Mouse (Mus musculus): ENCODE results near the gene Fam208b. TPM values are rescaled to one million over a fixed set of nuclear protein-coding genes. Genes with fewer than 3 reads are reported as not detected.
"Not testable (repeated sequence)": the region's sequence is repeated elsewhere in the genome, so short reads cannot be mapped to it uniquely, and the experiment has no call there.

Gene Fam208b
- polyA plus RNA-seq, 1 experiment from 2014 or later = 11.2 TPM

DNA sequence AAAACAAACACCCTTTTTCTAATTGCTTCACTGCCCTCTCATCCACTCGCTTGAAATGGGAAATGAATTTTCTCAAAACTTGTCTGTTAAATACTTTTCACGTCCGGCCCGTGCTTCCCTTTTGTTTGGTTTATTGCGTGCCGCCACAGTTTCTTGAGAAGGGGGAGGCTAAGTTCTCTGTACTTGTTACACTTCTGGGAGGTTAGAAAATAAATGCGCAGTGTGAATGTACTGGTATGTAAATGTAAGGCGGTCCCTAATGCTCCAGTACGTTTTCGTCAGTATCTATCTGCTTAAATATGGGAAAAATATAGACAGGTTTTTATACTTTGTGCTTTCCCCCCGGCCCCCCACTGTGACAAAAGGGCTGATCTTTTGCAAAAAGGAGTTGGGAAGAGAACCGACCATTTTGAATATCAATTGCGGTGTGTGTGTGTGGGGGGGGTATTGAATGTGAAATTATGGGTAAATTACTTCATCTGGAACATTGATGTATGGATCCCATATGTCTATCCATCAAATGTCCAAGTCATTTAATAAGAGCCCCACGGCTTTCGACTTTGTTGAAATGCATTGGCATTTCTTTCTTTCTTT lies 71.8 kb downstream of the Fam208b start:
- WGBS = 3% methylated on average over 15 of the region's 15 CpGs
- H3K4me2 ChIP-seq (ENCODE audit: low read length) = peak overlapping the region; percentile 91
- no peak for ATAC-seq (ENCODE audit: insufficient number of reproducible peaks, insufficient read depth, low FRiP score, low read depth)
- peaks cover 2 to 28% of the 10 kb centered on the region in 2 experiments for H3K4me1 ChIP-seq (ENCODE audit: control insufficient read depth in 2 of 2, insufficient read depth in 2 of 2, low read length in 2 of 2)
- peak overlapping the region; percentile 97 to 100 for H3K27ac ChIP-seq (replicated peaks in 1 of 2; ENCODE audit: control insufficient read depth in 1 of 2, insufficient read depth in 1 of 2, low read depth in 2 of 2, low read length in 2 of 2)
- peak overlapping the region; percentile 80 to 97 for H3K4me3 ChIP-seq (ENCODE audit: control insufficient read depth in 1 of 2, insufficient read depth in 1 of 2, low read depth in 1 of 2, low read length in 2 of 2)
- H3K9ac ChIP-seq (ENCODE audit: low read length) = peak overlapping the region; percentile 99
- H3K9me3 ChIP-seq (ENCODE audit: control insufficient read depth, low read length) = no peaks in the 10 kb centered on the region
- H3K27me3 ChIP-seq (ENCODE audit: control insufficient read depth, insufficient read depth, low read length) = no peaks in the 10 kb centered on the region
- H3K36me3 ChIP-seq (ENCODE audit: control insufficient read depth, insufficient read depth, low read length) = peaks cover 8% of the 10 kb centered on the region; the same call in 1 of the 2 replicates

DNA sequence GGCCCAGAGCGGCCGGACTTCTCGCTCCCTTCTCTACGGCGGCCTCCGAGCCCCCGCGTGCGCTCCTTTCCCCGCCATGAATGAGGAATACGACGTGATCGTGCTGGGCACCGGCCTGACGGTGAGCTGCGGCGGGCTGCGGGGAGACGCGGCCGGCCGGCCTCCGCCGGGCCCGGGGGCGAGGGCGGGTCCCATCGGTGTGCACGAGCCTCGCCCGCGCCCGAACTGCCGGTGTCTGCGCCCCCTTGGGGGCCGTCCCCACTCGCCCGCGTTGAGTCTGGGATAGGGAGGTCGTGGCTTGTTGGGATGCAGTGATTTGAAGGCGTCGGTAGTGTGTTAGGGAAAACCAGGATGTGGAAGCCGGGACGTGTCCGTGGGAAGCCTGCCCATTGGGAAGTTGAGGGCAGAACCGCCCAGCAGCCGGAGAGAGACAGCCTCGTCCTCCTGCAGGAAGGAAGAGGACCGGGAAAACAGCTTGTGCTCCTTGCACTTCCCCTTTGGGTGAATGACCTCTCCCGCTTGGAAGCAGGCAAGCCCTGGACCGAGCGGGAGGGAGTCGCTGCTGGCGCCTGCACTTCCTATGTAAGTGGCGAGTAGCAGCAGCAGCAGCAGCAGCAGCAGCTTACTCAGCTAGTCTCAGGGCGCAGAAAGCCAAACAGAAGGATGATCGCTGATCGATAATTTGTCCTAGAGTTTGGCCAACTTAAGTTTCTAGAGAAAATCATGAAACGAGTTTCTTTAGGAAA lies 72.5 kb downstream of the Fam208b start:
- peak overlapping the region; percentile 91 for H3K4me2 ChIP-seq (ENCODE audit: low read length)
- peak overlapping the region; percentile 97 to 100 for H3K27ac ChIP-seq (replicated peaks in 1 of 2; ENCODE audit: control insufficient read depth in 1 of 2, insufficient read depth in 1 of 2, low read depth in 2 of 2, low read length in 2 of 2)
- peaks cover 2 to 28% of the 10 kb centered on the region in 2 experiments for H3K4me1 ChIP-seq (ENCODE audit: control insufficient read depth in 2 of 2, insufficient read depth in 2 of 2, low read length in 2 of 2)
- H3K9me3 ChIP-seq (ENCODE audit: control insufficient read depth, low read length) = no peaks in the 10 kb centered on the region
- no peaks in the 10 kb centered on the region for H3K27me3 ChIP-seq (ENCODE audit: control insufficient read depth, insufficient read depth, low read length)
- peak overlapping the region; percentile 99 for H3K9ac ChIP-seq (ENCODE audit: low read length)
- peak; percentile 50 for ATAC-seq (ENCODE audit: insufficient number of reproducible peaks, insufficient read depth, low FRiP score, low read depth)
- WGBS = under 1% methylated on average over 59 of the region's 59 CpGs
- peaks cover 8% of the 10 kb centered on the region; the same call in 1 of the 2 replicates for H3K36me3 ChIP-seq (ENCODE audit: control insufficient read depth, insufficient read depth, low read length)
- H3K4me3 ChIP-seq (ENCODE audit: control insufficient read depth in 1 of 2, insufficient read depth in 1 of 2, low read depth in 1 of 2, low read length in 2 of 2) = peak overlapping the region; percentile 80 to 97

DNA sequence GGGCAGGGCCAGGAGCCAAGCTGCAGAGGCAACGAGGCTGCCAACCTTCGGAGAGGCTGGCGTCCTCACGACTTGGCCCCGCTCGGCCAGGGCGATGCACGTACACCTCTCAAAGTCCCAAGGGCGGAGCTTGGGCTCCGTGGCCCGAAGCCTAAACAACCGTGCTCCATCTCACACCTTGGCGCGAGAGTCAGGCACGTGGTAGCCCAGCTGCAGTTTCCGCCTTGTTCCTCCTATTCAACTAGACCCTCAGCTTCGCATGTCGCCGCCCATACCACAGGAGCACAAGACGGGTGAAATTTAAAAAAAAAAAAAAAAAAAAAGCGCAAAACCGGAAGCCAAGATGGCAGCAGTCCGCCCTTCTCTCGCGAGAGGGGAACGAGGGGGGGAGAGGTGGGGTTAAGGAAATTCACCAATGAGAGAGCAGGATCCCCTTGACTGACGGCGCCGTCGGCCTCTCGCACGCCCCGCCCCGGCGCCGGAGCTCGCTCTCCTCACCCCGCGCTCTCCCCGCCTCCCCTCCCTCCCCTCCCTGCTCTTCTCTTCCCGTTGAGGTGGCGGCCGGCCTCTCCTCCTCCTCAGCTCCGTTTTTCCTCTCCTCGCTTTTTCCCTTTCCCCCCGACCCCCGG lies 73.2 kb downstream of the Fam208b start, which contains the start of gene Gdi2:
Gene Gdi2 (plus strand): TSS at position 470 of the 629 bp plus-strand sequence.
- Histone ChIP-seq H3K9me3 (ENCODE audit: control insufficient read depth, low read length) (no peaks in the 10 kb centered on the region), H3K27me3 (ENCODE audit: control insufficient read depth, insufficient read depth, low read length) (no peaks in the 10 kb centered on the region), H3K4me3 (ENCODE audit: control insufficient read depth in 1 of 2, insufficient read depth in 1 of 2, low read depth in 1 of 2, low read length in 2 of 2) (peak within 1 kb of the TSS; percentile 80 to 97), H3K9ac (ENCODE audit: low read length) (peak within 1 kb of the TSS; percentile 99), H3K27ac (replicated peaks in 1 of 2; ENCODE audit: control insufficient read depth in 1 of 2, insufficient read depth in 1 of 2, low read depth in 2 of 2, low read length in 2 of 2) (peak within 1 kb of the TSS; percentile 97 to 100), H3K4me2 (ENCODE audit: low read length) (peak within 1 kb of the TSS; percentile 91), H3K36me3 (ENCODE audit: control insufficient read depth, insufficient read depth, low read length) (peaks cover 8% of the 10 kb centered on the region; the same call in 1 of the 2 replicates), H3K4me1 (ENCODE audit: control insufficient read depth in 2 of 2, insufficient read depth in 2 of 2, low read length in 2 of 2) (peaks cover 2 to 28% of the 10 kb centered on the region in 2 experiments)
- peak; percentile 97 for ATAC-seq (ENCODE audit: insufficient number of reproducible peaks, insufficient read depth, low FRiP score, low read depth)
- 0% methylated on average over 46 of the region's 47 CpGs for WGBS

DNA sequence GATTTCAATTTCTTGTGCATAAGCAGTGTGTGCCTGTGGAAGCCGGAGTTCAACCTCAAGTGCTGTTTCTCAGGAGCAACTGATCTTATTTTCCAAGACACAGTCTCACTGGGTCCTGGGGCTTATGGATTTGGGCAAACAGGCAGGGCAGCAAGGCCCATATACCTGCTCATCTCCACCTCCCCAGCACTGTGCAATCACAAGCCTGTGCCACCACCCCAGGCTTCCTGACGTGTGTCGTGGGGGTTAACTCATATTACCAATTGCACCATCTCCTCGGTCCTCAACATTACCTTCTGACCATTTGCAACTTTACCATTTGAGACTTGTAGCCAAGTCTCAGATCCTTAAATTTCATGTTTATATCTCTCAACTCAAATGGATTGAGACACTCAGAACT lies 76.8 kb downstream of the Fam208b start:
- H3K27me3 ChIP-seq (ENCODE audit: control insufficient read depth, insufficient read depth, low read length) = no peaks in the 10 kb centered on the region
- no peak overlapping the region for H3K27ac ChIP-seq (replicated peaks in 1 of 2; ENCODE audit: control insufficient read depth in 1 of 2, insufficient read depth in 1 of 2, low read depth in 2 of 2, low read length in 2 of 2)
- no peaks in the 10 kb centered on the region for H3K9me3 ChIP-seq (ENCODE audit: control insufficient read depth, low read length)
- no peak for ATAC-seq (ENCODE audit: insufficient number of reproducible peaks, insufficient read depth, low FRiP score, low read depth)
- no peak overlapping the region for H3K4me3 ChIP-seq (ENCODE audit: control insufficient read depth in 1 of 2, insufficient read depth in 1 of 2, low read depth in 1 of 2, low read length in 2 of 2)
- H3K4me2 ChIP-seq (ENCODE audit: low read length) = no peak overlapping the region
- no peaks in the 10 kb centered on the region for H3K36me3 ChIP-seq (ENCODE audit: control insufficient read depth, insufficient read depth, low read length)
- H3K9ac ChIP-seq (ENCODE audit: low read length) = no peak overlapping the region
- H3K4me1 ChIP-seq (ENCODE audit: control insufficient read depth in 2 of 2, insufficient read depth in 2 of 2, low read length in 2 of 2) = peaks cover 0 to 6% of the 10 kb centered on the region in 2 experiments; a peak in 1 of 4 replicates
- 88% methylated on average over 4 of the region's 4 CpGs for WGBS

DNA sequence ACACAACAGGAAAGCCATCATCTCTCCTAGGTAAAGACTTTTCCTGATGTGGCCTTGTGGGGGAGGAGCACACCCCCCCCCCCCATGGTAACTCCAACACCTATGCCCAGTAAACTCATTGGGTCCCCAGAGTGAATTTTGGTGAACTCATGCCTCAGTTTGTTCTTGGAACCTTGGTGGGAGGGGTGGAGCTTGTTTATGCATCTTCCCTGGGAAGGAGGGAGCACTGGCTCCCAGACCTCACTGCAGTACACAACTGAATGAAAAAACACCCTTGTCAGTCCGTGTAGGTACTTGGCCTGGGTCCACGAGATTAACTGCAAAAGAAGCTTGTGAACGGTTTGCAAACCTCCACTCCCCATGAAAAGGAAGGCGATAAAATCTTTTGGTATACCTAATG lies 78.5 kb downstream of the Fam208b start:
- no peak overlapping the region for H3K9ac ChIP-seq (ENCODE audit: low read length)
- H3K27ac ChIP-seq (replicated peaks in 1 of 2; ENCODE audit: control insufficient read depth in 1 of 2, insufficient read depth in 1 of 2, low read depth in 2 of 2, low read length in 2 of 2) = no peak overlapping the region
- no peak for ATAC-seq (ENCODE audit: insufficient number of reproducible peaks, insufficient read depth, low FRiP score, low read depth)
- WGBS = 46% methylated on average over 4 of the region's 4 CpGs
- H3K36me3 ChIP-seq (ENCODE audit: control insufficient read depth, insufficient read depth, low read length) = no peaks in the 10 kb centered on the region
- no peaks in the 10 kb centered on the region for H3K27me3 ChIP-seq (ENCODE audit: control insufficient read depth, insufficient read depth, low read length)
- no peak overlapping the region for H3K4me2 ChIP-seq (ENCODE audit: low read length)
- H3K4me1 ChIP-seq (ENCODE audit: control insufficient read depth in 2 of 2, insufficient read depth in 2 of 2, low read length in 2 of 2) = peaks cover 0 to 6% of the 10 kb centered on the region in 2 experiments; a peak in 1 of 4 replicates
- no peak overlapping the region for H3K4me3 ChIP-seq (ENCODE audit: control insufficient read depth in 1 of 2, insufficient read depth in 1 of 2, low read depth in 1 of 2, low read length in 2 of 2)
- no peaks in the 10 kb centered on the region for H3K9me3 ChIP-seq (ENCODE audit: control insufficient read depth, low read length)

DNA sequence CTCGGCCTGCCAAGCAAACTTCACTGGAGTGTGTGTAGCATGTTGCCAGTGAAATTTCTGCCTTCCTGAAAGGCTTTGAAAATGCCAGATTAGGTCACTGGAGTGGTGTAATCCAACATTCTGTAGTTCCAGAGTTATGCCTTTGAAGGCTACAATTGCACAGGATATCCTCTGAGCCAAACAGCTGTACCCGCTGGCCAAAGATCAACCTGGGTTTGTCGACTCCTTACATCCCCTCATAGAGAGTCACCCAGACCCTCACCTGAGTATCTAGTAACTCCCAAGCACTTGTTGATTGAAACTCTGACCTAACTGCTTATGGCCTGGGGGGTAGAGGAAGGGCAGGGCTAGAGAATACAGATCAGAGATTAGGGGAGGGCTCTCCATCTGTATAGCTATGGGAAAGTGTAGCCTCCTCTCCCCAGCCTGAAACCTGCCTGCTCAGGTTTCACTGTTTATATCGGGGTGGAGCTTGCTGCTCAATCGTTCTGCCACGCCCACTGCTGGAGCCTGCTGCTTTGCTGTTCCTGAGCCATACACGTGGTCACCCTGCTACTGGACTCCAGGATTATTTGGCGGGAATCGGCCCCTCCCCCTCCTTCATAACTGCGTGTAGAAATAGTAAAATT lies 79.1 kb downstream of the Fam208b start:
- 54% methylated on average over 10 of the region's 10 CpGs for WGBS
- ATAC-seq (ENCODE audit: insufficient number of reproducible peaks, insufficient read depth, low FRiP score, low read depth) = no peak
- H3K27me3 ChIP-seq (ENCODE audit: control insufficient read depth, insufficient read depth, low read length) = no peaks in the 10 kb centered on the region

DNA sequence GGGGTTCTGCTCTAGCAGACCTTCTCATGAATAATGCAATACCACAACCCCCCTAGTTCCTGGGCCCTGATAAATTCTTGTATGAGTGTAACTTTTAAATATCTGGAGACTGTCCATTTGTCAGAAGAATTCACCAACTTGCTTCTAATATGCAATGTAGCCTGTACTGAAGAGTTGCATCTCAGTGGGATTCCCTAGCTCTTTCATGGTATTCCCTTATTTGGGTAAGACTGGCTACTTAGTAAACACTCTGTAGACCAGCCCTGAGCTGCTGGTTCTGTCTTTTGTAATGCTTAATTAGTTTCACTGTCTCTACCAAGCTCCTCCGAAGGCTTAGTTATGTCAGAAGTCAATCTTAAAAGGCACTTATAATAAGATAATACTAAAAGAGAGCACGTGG lies 79.7 kb downstream of the Fam208b start:
- not testable (repeated sequence) for H3K27me3 ChIP-seq (ENCODE audit: control insufficient read depth, insufficient read depth, low read length); H3K36me3 ChIP-seq (ENCODE audit: control insufficient read depth, insufficient read depth, low read length); H3K4me1 ChIP-seq (ENCODE audit: control insufficient read depth in 2 of 2, insufficient read depth in 2 of 2, low read length in 2 of 2); H3K4me2 ChIP-seq (ENCODE audit: low read length); H3K27ac ChIP-seq (replicated peaks in 1 of 2; ENCODE audit: control insufficient read depth in 1 of 2, insufficient read depth in 1 of 2, low read depth in 2 of 2, low read length in 2 of 2); H3K4me3 ChIP-seq (ENCODE audit: control insufficient read depth in 1 of 2, insufficient read depth in 1 of 2, low read depth in 1 of 2, low read length in 2 of 2); ATAC-seq (ENCODE audit: insufficient number of reproducible peaks, insufficient read depth, low FRiP score, low read depth); H3K9me3 ChIP-seq (ENCODE audit: control insufficient read depth, low read length); H3K9ac ChIP-seq (ENCODE audit: low read length)
- WGBS = 69% methylated on average over 2 of the region's 2 CpGs

More for the DNA sequence above, 79.1 kb downstream of the Fam208b start:
- Histone ChIP-seq H3K9ac (ENCODE audit: low read length) (no peak overlapping the region), H3K9me3 (ENCODE audit: control insufficient read depth, low read length) (no peaks in the 10 kb centered on the region), H3K27ac (replicated peaks in 1 of 2; ENCODE audit: control insufficient read depth in 1 of 2, insufficient read depth in 1 of 2, low read depth in 2 of 2, low read length in 2 of 2) (no peak overlapping the region), H3K4me2 (ENCODE audit: low read length) (no peak overlapping the region), H3K36me3 (ENCODE audit: control insufficient read depth, insufficient read depth, low read length) (no peaks in the 10 kb centered on the region), H3K4me3 (ENCODE audit: control insufficient read depth in 1 of 2, insufficient read depth in 1 of 2, low read depth in 1 of 2, low read length in 2 of 2) (no peak overlapping the region), H3K4me1 (ENCODE audit: control insufficient read depth in 2 of 2, insufficient read depth in 2 of 2, low read length in 2 of 2) (peaks cover 0 to under 1% of the 10 kb centered on the region in 2 experiments; a peak in 1 of 4 replicates)

Data from heart, embryonic 14.5 days (tissue).